Mouse (Mus musculus): ENCODE results near the gene Olfr675. TPM values are rescaled to one million over a fixed set of nuclear protein-coding genes. Genes with fewer than 3 reads are reported as not detected.
"Not testable (repeated sequence)": the region's sequence is repeated elsewhere in the genome, so short reads cannot be mapped to it uniquely, and the experiment has no call there.

The Olfr675 gene
- total RNA-seq (2021): not detected
- long read RNA-seq, experiment 1: 0 reads
- long read RNA-seq, experiment 2: 0 reads

- DNase-seq (ENCODE audit: low spot score in 2 of 2): no peak
These were observed at the start of gene Olfr675 for GRCm38 (mm10) chr7:105028360-105028759. Gene Olfr675, minus strand, starts transcription at chr7:105028460.

- no peak for DNase-seq (ENCODE audit: low spot score in 2 of 2)
These were observed 35.9 kb upstream of the Olfr675 start, which contains the start of gene Olfr678 for GRCm38 (mm10) chr7:105064175-105064574. Gene Olfr678, plus strand, starts transcription at chr7:105064475.

- no peak for DNase-seq (ENCODE audit: low spot score in 2 of 2)
These were observed 30.7 kb upstream of the Olfr675 start for GRCm38 (mm10) chr7:105058951-105059350.

GRCm38 (mm10) chr7:105033836-105034235 lies 5.6 kb upstream of the Olfr675 start:
- not testable (repeated sequence) for DNase-seq (ENCODE audit: low spot score in 2 of 2)

DNA sequence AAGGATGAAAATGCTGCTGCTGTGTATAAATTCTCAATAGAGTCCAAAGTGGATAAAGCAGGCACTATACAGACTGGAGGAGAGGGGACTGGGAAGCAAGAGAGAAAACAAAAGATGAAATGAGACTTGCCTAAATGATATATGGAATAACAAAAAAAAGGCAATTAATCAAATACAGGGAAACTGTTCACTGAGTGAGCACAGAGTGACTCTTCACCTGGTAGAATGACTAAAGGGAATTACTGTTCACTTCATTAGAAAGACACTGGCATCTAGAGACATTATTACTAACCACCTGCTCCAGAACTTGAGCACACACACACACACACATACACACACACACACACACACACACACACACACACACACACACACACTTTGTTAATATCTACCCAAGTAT lies 4.1 kb upstream of the Olfr675 start, which contains the start of gene Olfr676:
TSS of gene Olfr676 (plus strand) at position 301 of the 400 bp plus-strand sequence.
- DNase-seq (ENCODE audit: low spot score in 2 of 2): no peak

DNA sequence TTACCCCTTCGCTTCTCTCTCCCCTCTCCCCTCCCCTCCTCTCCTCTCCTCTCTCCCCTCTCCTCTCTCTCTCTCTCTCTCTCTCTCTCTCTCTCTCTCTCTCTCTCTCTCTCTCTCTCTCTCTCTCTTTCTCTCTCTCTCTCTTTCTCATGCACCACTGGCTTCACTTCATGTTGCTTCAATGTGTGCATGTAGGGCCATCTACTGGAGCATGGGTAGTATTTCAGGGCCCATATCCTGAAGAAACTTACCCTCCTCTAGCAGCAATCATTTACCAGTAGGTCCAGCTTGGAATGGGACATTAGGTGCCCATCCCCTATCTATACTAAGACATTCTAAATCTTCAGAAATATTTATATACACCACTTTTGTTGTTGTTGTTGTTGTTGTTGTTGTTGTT lies 5.7 kb downstream of the Olfr675 start:
- DNase-seq (ENCODE audit: low spot score in 2 of 2): no peak

- no peak for DNase-seq (ENCODE audit: low spot score in 2 of 2)
These were observed 26.3 kb downstream of the Olfr675 start, which contains the start of gene Olfr672 for GRCm38 (mm10) chr7:105001929-105002328. Gene Olfr672, minus strand, starts transcription at chr7:105002029.

GRCm38 (mm10) chr7:104979026-104979425 lies 49.2 kb downstream of the Olfr675 start, which contains the start of gene Olfr671:
Gene Olfr671, minus strand, starts transcription at chr7:104979126.
- DNase-seq (ENCODE audit: low spot score in 2 of 2): no peak

DNA sequence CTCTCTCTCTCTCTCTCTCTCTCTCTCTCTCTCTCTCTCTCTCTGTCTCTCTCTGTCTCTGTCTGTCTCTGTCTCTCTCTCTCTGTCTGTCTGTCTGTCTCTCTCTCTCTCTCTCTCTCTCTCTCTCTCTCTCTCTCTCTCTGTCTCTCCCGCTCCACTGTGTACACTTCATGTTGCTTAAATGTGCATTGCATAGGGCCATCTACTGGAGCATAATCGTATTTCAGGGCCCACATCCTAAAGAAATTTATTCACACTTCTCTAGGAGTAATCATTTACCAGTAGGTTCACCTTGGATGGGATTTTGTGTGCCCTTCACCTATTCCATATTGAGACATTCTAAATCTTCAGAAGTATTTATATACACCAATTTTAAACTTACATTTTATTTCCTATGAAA lies 55.8 kb downstream of the Olfr675 start:
- DNase-seq (ENCODE audit: low spot score in 2 of 2): not testable (repeated sequence)

Other genes with a start within 250 kb of the Olfr675 start
- gene Usp17lb, start 185.9 kb downstream of the Olfr675 start, total RNA-seq (2021): under 1 TPM in 1 of 2 experiments, not detected in 1; 0.28 TPM
- gene Usp17la, start 171.5 kb downstream of the Olfr675 start, total RNA-seq (2021): not detected
- not detected for gene Olfr665, start 150.4 kb downstream of the Olfr675 start, total RNA-seq (2021)
- gene Olfr666, start 132.5 kb downstream of the Olfr675 start, total RNA-seq (2021): not detected
- gene Olfr667, start 107.0 kb downstream of the Olfr675 start, total RNA-seq (2021): not detected
- not detected for gene Olfr668, start 100.4 kb downstream of the Olfr675 start, total RNA-seq (2021)
- gene Olfr669, start 94.2 kb downstream of the Olfr675 start, total RNA-seq (2021): not detected
- not detected for gene Olfr670, start 65.8 kb downstream of the Olfr675 start, total RNA-seq (2021)
- gene Olfr671, start 49.3 kb downstream of the Olfr675 start, total RNA-seq (2021): not detected
- gene Olfr672, start 26.4 kb downstream of the Olfr675 start, total RNA-seq (2021): not detected
- not detected for gene Olfr676, start 4.2 kb upstream of the Olfr675 start, total RNA-seq (2021)
- gene Olfr677, start 22.9 kb upstream of the Olfr675 start, total RNA-seq (2021): not detected
- not detected for gene Olfr678, start 36.0 kb upstream of the Olfr675 start, total RNA-seq (2021)
- gene Olfr679, start 52.7 kb upstream of the Olfr675 start, total RNA-seq (2021): not detected
- not detected for gene Olfr680-ps1, start 64.4 kb upstream of the Olfr675 start, total RNA-seq (2021)
- not detected for gene Olfr681, start 88.4 kb upstream of the Olfr675 start, total RNA-seq (2021)
- not detected for gene Olfr683, start 118.6 kb upstream of the Olfr675 start, total RNA-seq (2021)
- gene Olfr684, start 135.2 kb upstream of the Olfr675 start, total RNA-seq (2021): not detected
- gene Olfr685, start 157.6 kb upstream of the Olfr675 start, total RNA-seq (2021): not detected
- not detected for gene Olfr686, start 179.0 kb upstream of the Olfr675 start, total RNA-seq (2021)